Mouse (Mus musculus) E14TG2a.4 (cell line): ENCODE measurements at regions not wholly inside any gene's neighbourhood (a gene's known extent, or its start where the extent isn't known, plus 50 kb on each side); places are given as distances from the start of the nearest gene placed in this dataset.

Experiments
- H3K27me3 ChIP-seq: 2 replicates; pipeline ENCODE4 v1.6.1; 2014; ENCODE audit warnings: low read length, control low read depth; ENCODE audit not compliant: insufficient read depth
- H3K36me3 ChIP-seq: 2 replicates; pipeline ENCODE4 v1.6.1; 2014; ENCODE audit warnings: low read length, control low read depth; ENCODE audit not compliant: insufficient read depth
- H3K4me1 ChIP-seq: replicated peaks from 2 replicates; pipeline ENCODE4 v1.6.1; 2014; ENCODE audit warnings: low read depth, low read length, control low read depth
- H3K4me3 ChIP-seq: replicated peaks from 2 replicates; pipeline ENCODE4 v1.5.1; 2014; ENCODE audit warnings: mild to moderate bottlenecking, low read length
- H3K9me3 ChIP-seq: 2 replicates; pipeline ENCODE4 v1.6.1; 2014; ENCODE audit warnings: low read length, control low read depth
- CTCF ChIP-seq: conservative IDR thresholded peaks from 2 replicates; pipeline ENCODE4 v1.5.1; 2014; ENCODE audit warnings: low read length
- NANOG ChIP-seq: IDR thresholded peaks from 2 replicates; pipeline ENCODE4 v1.6.1; 2014; ENCODE audit warnings: borderline replicate concordance, low read length, mixed read lengths
- POU5F1 ChIP-seq: IDR thresholded peaks from 2 replicates; pipeline ENCODE4 v1.6.1; 2014; ENCODE audit warnings: low read length, borderline replicate concordance

DNA sequence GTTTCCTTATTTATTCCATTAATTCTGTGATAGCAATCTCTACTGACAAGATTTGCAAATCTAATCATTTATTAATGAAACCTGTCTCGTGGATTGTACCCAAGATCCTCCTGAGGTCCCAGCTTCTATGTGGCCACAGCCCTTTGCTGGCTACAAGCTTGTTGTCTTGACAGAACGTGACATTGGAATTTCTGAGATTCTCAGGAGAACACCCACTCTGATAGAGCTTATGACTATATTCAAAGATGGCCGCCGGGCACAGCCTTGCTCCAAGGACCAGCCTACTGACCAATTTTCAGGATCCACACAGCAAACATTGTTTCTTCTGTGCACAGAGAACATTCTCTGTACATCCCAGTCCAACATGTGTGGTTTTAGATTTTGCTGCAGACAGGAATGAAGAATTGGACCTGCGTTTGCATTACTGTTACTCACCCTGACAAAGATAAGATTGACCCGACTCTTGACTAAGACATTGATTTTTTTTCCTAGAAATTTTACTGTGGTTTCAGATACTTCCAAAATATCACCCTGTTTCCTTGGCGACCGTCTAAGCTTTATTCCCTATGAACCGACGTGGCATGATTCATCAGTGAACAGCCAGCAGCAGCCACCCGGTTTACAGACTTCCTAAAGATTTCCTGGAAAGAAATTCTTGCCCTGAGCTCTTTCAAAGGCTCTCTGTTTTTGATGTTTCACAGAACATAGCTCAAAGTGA lies 65.9 kb upstream of the Klf7 start:
- no peaks in the 10 kb centered on the region for H3K36me3 ChIP-seq
- no peak overlapping the region for H3K4me3 ChIP-seq
- no peaks in the 10 kb centered on the region for H3K27me3 ChIP-seq
- TF ChIP-seq NANOG = no peak
- no peak for TF ChIP-seq POU5F1
- no peak for TF ChIP-seq CTCF
- no peaks in the 10 kb centered on the region for H3K4me1 ChIP-seq
- H3K9me3 ChIP-seq = no peaks in the 10 kb centered on the region

DNA sequence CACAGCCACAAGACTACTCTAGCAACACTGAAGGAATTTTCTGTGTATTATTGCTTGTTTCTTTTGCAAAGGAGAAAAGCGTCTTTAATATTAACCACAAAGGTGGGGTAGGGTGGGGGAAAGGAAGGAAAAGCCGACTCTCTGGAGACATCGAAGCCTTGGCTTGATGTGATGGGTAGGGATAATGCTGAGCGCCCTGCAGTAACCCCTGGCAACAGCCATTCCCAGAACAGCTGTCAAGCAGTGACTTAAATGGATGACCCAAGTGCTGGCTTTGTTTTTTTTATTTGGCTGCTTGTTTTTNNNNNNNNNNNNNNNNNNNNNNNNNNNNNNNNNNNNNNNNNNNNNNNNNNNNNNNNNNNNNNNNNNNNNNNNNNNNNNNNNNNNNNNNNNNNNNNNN lies 51.6 kb upstream of the Klf7 start:
- TF ChIP-seq CTCF = no peak
- TF ChIP-seq NANOG = no peak
- no peak for TF ChIP-seq POU5F1
- H3K4me1 ChIP-seq = no peaks in the 10 kb centered on the region
- H3K36me3 ChIP-seq = no peaks in the 10 kb centered on the region
- H3K27me3 ChIP-seq = no peaks in the 10 kb centered on the region
- H3K4me3 ChIP-seq = no peak overlapping the region
- no peaks in the 10 kb centered on the region for H3K9me3 ChIP-seq

DNA sequence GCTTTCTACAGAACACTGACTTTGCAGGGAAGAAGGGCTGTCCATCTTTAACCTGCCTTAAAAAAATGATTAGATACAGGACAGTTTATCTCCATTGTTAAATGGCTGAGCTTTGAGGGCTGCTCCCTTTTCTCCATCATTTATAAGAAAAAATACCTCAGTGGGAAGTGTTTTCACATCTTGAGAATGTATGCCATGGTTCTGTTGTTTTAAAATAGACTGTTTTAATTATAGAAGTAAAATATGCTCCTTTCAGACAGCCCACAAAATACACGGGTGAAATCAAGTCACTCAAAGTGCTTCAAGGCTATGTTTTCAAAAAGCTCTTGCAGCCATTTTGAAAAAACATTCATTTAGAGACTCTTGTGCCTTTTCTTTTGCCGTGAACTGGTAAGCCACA lies 50.0 kb upstream of the Klf7 start:
- no peak for TF ChIP-seq POU5F1
- no peak for TF ChIP-seq CTCF
- TF ChIP-seq NANOG = no peak
- Histone ChIP-seq H3K4me3 (no peak overlapping the region), H3K36me3 (no peaks in the 10 kb centered on the region), H3K27me3 (no peaks in the 10 kb centered on the region), H3K4me1 (no peaks in the 10 kb centered on the region), H3K9me3 (no peaks in the 10 kb centered on the region)
